Mouse (Mus musculus): Measurements from ENCODE around the gene Igsf10. TPM values are rescaled to one million over a fixed set of nuclear protein-coding genes. Genes with fewer than 3 reads are reported as not detected.
A peak's percentile ranks its signal among the peaks of the same experiment; 100 is the strongest.
"Not testable (repeated sequence)": the region's sequence is repeated elsewhere in the genome, so short reads cannot be mapped to it uniquely, and the experiment has no call there.

The Igsf10 gene
- total RNA-seq (2021) = 1 to 10 TPM; 2.0 to 2.4 TPM
- long read RNA-seq, experiment 1 = 0 reads
- long read RNA-seq, experiment 2, partial matches to known transcripts = 0 of 1 reads
- long read RNA-seq, experiment 2, other reads (novel, unspliced or antisense) = 1 of 1 reads

DNA sequence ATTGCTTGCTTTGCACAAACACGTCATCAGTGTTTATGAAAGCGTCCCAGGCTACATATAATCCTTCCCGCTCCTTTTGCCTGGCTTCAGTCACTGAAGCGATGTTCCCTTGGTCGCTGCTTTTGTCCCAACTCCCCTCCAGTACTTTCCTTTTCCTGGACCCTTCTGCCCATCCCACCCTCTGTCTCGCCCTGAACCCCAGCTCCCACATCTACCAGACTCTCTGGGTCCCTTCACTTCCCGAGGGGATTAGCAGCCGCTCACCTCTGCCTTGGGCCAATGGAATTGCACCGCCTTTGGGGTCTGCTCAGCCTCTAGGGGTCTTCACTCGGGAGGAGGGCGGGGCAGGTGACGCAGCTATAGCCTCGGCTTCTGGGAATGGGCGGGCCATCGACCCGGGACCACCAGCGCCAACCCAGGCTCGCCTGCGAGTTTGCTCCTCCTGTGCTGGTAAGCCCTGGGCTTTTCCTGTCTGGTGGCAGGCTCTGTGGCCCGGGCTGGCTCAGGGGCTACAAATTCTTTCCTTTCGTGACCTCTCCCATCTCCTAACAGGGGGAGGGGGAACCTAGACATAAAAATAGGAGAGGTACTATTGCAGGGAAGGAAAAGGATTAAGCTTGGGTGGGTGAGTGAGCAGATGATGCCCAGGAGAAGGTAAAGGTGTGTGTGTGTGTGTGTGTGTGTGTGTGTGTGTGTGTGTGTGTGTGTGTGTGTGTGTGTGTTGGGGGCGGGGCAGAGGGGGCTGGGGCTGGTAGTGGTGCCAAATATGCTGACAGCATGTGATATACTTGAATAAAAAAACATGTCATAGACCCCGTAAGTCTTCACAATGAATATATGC lies at the start of gene Igsf10:
Gene Igsf10 (minus strand): TSS at position 330 of the 841 bp plus-strand sequence.
- DNase-seq = peak; percentile 19 to 54

DNA sequence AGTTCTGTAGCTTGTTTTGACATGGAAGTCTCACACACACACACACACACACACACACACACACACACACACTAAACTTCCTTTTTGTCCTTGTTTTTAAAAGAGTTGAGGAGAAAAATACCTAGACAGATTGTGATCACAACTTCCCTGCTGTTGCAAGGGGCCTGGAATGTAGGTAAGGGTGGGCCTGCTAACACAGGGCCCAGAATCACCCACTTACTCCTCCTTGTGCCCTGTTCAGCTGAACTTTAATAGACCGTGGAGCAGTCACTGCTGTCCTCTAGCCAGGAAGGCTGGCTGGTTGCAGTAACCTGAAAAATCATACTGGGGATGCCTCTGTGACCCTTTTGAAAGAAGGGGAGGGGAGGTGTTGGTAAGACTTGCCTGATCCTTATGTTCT lies 41.4 kb upstream of the Igsf10 start:
- no peak for DNase-seq

DNA sequence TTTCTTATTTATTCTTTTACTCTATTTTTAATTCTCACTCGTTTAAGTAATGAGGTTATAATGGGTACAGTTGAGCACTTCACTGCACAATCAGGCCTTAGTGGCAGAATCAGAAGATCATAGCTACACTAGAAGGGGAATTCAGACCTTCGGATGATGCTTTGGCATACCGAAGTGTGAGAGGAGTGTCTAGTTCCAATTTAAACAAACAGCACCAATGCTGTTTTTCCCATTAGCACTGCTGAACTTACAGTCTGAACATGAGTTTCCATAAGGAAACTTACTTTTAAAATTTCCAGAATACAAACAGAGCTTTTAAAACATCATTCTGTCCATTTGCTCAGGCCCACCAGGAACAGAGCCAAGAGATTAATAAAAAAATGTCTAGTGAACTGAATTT lies 40.8 kb upstream of the Igsf10 start:
- DNase-seq = no peak

DNA sequence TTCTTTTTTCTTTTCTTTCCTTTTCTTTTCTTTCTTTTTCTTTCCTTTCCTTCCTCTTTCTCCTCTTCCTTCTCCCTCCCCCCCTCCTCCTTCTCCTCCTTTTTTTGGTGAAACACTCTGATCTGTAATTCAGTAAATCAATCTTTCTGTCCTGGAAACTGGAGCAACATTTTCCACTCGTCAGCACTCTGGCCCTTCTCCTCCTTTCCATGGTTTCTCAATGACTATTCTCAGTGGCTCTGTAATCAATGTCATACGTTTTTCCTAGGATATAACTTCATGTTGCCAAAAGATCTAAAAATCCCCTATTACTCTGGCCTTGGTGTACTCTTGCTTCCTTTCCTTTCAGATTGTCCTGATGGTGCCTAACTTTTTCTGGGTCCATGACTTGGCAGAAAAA lies 40.1 kb upstream of the Igsf10 start:
- DNase-seq = no peak

DNA sequence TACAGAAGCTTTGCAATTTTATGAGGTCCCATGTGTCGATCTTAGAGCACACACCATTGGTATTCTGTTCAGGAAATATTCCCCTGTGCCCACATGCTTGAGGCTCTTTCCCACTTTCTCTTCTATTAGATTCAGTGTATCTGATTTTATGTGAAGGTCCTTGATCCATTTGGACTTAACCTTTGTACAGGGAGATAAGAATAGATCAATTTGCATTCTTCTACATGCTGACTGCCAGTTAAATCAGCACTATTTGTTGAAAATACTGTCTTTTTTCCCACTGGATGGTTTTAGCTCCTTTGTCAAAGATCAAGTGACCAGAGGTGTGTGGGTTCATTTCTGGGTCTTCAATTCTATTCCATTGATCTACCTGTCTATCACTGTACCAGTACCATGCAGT lies 34.6 kb upstream of the Igsf10 start:
- DNase-seq = not testable (repeated sequence)

DNA sequence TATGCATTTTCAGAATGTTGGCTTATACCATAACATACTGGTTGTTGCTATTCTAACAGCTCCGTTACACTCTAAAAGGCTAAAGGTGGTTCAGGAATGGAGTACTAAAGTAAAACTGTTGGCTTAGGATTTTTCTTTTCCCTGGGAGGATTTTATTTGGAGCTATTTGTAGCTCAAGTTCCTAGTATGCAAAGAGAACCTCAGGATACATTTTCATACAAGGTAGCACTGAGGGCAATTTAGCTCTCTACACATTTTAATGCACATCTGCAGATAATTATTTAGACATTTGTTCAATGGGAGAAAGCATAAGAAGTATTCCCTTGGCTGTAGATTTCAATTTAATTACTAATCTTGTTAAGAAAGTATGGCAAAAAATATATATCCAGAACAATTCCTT lies 17.7 kb upstream of the Igsf10 start:
- DNase-seq = no peak

DNA sequence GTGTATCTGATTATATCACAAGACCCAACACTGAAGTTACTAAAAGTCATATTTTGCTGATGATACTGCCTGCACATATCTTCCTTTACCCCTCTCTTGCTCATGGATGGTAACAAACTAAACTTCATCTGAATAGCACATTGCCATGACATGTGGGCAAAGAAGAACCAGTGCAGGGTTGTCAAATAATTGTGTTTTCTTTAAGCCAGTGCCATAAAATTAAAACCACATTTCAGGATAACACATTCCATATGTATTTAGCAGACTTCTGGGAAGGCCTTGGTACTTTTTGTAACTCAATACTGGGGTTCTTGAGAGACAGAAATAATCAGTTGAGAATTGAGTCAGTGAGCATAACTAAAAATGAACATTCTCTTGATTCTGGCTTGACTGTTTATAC lies 15.9 kb upstream of the Igsf10 start:
- no peak for DNase-seq

DNA sequence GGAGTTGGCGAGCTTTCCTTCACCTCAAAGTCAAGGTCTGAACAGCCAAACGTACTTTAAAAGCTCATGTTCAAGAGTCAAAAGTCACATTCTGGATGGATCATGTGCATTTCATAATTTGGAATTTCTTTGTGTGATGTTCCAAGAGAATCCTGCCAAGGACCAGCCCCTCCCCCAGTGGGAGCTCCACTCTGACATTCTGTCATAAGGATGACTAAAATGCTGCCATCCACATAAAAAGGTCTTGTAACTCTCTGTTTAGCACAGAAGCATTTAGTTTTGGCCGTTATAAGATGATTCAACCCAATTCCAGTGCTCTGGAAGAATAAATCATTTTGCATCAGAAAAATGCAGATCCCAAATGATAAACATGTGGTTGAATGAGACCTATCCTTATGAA lies 10.0 kb upstream of the Igsf10 start:
- DNase-seq = no peak

DNA sequence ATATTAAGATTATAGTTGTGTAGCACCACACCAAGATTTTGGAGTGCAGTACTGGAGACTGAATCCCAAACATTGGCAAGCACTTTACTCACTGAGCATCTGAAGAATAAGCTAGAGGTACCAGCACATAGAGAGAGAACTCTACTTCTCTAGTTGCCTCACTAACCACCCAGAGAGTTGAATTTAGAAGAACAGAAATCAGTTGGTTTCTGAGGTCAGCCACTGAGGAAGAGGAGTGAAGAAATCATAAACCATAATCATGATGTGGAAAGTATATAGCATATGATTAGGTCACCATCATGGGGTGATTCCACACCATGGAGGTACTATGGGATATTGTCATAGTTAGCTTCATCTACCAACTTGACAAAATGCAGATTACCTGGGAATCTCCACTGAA lies 7.6 kb upstream of the Igsf10 start:
- DNase-seq = no peak

DNA sequence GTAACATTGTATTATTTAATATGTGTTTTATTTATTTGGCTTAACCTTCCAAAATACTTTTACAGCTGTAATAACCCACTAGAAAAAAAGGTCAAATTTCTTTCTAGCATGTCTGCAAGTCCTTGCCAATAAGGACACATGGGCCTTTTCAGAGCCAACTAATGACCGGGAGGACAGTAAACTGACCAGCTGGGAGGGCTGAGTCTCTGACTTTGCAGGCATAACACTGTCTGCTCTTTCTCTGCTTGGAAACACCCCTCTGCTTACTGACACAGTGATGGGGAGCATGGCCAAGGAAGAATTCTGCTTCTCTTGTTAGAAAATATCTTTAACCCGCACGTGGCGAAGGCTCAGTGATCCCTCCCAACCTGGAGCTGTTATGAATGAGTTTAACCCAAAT lies 1.2 kb downstream of the Igsf10 start:
- peak; percentile 67 to 80 for DNase-seq

DNA sequence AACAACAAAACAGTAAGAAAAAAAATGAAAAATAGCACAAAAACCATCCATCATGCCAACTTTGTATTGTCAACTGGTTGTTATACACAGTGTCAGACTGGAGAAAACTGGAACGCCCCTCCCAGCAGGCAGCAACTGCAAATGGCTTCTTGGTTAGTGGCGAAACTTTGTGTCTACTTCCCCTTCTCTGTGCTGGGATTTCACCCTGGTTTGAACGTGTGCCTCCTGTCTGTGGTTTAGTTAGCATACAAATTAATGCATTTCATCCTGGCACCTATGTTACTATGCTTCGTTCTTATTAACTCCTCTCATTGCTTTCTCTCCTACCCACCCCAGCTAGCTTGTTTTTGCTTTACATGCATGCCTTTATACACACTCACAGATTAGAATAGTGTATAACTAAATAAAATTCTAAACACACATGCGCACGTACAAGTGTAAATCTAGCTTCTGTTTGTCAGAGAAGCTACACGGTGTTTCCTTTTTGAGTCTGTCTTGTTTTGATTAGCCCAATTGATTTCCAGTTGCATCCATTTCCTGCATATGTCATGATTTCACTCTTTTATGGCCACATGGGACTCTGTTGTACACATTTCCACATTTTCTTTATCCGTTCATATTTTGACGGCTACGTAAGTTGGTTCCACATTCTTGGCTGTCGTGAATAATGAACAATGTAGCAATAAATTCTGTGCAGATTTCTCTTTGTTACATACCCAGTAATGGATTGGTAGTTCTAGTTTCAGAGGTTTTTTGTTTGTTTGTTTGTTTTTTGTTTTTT lies 2.4 kb downstream of the Igsf10 start:
- DNase-seq = no peak

DNA sequence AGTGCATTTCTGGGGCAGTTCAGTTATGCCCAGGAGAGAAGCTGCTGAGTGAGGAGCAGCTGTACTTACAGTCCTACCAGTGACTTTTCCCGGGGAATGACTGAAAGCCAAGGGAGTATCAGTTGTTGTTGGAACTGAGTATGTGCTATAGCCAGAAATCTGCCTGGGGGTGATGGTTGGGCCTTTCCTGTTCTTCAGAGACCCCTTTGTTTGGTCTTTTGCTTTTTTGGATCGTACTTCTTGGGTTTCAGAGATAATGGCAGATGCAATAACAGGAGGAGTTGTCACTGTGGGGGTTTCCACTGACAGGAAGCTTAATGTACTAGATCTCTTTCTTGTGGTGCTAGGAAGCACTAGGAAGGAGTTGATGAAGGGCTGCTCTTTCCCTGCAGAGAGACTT lies 15.7 kb downstream of the Igsf10 start:
- DNase-seq = no peak

DNA sequence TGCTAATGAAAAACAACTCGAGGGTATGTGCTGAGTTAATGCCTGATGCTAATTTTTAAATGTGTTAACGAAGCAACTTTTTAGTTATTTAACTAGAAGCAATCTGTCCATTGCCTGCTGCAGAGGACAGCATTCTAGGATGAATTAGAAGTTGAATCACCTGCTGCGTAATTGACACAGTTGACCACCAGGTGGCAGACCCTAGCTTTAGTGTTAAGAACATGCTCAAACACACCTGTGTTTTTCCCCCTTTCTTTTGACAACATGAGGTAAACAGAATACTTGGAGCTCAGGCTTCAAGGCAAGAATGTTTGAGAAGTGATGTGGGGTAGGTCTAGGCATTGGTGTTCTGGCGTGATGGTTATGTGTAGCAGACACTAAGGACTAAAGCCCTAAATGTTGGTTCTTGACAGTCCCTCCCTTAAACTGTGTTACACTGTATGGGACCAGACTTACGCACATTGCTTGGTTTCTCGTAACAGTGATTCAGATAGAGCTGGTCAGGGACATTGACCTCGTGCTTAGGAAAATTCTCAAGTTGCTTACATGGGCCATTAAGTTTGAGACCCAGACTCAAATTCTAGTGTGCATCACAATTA lies 22.8 kb downstream of the Igsf10 start:
- DNase-seq = peak in 1 of 2 experiments; percentile 74

DNA sequence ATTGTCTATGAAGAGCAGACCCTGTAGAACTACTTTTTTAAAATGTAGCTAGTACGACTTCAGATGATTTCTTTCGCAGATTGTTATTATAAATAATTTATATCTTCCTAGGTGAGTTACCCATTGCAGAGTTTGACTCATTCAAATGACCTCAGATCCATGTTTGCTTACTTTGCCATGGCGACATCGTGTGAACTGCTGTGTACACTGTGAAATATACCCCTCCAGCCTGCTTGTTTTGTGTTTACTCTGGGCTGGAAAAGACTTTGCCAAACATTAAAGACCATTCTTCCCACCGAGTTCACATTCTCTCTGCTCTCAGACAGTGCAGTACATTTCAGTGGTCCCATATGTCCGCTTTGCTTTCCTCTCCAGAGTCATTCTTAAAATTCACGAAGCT lies 28.1 kb downstream of the Igsf10 start:
- DNase-seq = no peak

DNA sequence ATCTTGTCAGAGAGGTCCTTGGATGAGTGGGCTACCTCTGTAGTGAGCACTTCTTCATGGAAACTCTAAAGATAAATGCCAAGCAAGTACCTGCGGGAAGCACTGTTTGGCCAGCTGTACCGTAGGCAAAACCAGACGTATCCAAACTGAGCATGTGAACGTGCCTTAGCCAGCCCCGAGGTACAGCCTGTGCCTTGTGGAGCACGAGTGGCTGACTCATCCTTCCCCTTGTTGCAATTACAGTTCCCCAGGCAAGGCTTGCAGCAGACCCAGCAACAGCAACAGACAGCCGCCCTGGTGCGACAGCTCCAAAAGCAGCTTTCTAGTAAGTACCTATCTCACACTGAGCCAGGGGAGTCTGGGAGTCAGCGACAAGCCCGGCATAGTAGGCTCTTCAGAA lies 31.6 kb downstream of the Igsf10 start:
- DNase-seq = peak; percentile 25 to 68

DNA sequence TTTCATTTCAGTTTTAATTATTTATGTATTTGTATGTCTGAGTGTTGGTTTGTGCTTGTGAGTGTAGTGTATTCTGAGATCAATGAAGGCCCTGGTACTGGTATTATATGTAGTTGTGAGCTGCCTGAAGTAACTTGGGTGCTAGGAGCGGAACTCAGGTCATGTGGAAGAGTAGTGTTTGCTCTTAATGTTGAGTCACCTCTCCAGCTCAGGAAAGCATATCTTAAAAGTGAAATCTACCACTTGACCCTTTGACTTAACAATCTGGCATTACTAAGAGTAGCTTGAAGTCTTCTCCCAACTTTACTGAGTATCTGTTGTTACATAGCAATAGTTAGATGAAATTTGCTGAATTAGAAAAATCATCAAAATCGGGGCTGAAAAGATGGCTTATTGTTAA lies 38.7 kb downstream of the Igsf10 start:
- DNase-seq = no peak

DNA sequence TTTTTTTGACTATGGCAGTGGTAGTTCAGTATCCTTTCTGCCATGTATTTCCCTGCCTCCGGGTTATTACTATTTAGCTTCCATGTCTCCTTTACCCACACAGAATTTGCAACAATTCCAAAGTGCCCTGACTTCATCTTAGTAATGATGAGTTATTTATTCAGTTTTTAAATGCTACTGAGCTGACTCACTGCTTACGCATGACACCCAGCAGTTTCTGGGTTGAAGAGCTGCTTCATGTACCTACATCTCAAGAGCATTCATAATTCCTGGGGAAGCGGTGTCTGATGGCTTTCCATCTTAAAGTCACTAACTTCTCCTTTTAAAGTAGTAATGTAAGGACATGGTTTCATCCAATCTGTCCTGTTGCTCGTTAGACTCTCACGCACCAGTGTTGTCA lies 39.2 kb downstream of the Igsf10 start:
- no peak for DNase-seq

DNA sequence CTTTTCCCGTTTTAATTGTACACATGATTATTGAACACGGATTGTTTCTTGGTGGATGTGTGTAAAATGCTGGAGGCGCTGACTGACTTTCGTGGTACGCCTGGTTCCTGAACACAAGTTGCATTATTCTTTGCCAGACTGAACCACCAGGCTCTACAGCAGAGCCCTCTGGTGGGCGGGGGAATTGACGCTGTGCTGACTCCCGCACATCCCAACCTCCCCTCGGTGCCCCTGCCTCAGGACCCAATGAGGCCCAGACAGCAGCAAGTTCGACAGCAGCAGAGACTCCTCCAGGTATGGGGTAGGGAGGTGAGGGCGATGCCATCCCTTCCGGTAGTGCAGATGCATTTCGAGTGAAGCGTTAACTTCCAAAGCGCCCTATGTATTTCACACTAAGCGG lies 46.5 kb downstream of the Igsf10 start:
- no peak for DNase-seq

DNA sequence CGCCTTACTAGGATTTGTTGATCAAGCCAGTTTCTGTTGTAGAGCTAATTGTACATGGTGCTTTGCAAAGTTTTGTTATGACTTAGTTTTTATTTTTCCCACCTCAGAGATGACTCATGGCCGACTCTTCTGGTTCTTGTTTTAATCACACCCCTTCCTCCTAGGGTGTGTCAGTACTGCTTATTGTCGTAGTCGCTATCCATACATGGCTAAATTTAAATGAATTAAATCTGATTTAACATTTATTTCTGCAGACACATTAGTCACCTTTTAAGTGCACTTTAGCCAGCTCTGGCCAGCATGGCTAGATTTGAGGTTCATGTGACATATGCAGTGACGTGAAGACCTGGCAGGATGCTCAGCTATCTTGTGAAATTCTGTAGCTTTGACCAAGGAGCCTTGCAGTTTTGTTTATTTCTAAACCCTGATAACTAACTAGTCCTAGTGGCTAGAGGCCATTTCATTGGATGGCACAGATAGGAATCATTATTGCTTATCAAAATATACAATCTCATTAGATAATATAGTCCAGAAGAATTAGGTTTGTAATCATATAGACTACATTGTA lies 47.5 kb downstream of the Igsf10 start:
- DNase-seq = no peak

DNA sequence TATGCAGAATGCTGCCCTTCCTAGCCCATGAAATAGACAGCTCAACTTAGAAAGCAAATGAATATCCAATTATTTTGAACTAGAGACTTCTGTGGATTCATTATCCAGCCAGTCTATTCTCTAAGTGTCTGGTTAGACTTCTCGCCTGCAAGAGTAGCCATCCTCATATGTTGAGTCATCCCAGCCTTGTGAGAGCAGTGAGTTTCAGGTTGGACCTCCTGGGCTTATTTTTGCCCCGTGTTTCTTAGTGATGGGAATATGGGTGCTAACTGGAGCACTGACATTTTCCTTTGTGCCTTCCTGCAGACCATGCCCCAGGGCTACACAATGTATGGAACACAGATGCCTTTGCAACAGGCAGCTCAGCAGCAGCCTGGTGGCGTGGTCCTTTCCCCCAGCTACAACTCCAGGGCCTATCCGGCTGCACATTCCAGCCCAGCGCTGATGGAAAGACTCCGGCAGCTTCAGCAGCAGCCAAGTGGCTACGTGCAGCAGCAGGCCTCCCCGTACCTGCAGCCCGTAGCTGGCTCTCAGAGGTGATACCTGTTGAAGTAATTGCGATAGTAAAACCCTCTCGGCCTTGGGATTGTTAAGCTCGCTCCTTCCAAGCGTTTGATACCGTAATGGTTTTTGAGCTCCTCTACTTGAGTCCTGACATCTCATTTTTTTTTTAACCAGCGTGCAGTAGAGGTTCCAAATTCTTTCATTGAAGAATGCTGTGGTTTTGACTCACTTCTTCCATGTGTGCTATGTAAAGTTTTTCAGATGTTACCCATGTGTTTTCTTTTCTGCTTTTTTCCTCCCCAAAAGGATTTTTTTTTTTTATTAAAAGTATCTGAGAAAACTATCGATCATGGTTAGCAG lies 48.3 kb downstream of the Igsf10 start:
- no peak for DNase-seq

DNA sequence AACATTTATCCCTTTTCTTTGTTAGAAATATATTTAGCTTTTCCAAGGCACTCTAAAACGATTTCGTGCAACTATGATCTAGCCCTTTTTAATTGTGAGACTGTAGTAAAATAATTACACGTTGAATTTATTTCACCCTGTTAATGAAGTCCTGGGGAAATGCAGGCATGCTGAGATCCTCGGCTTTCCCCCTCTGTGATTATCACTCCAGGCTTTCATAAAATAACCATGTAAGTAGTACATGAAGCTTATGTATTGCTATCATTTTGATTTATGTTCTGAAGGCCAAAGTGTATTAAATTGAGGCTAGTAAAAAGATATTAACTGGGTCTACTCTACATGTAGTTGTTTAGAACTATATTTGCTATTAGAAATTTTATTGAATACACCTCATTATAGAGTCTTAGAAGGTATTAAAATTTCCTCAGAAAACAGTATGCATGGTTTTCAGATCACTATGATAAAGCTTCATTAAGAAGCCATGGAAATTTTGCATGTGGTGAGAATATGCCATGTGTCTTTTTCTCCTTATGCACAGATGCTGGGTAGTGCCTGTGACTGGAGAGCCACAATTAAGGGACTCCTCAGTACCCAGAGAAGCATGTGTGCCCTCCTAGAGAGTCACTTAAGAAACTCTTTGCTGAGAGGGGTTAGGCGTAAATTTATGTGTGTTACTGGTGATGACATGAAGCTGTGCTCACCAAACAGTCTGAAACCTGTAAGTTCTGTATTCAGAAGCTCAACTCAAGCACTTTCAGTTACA lies 50.6 kb downstream of the Igsf10 start:
- no peak for DNase-seq

All from heart, adult 18-20 months (tissue).